ENCODE assay signal across 9 mouse cellular contexts in genomic region chr8:103644106-103644505, GRCm38 (mm10).
DNase-seq lines count a peak whose midpoint lies in the region; ATAC-seq and TF ChIP-seq lines count a peak whose summit lies in the region.
"Had no signal": no experiment of that assay in that cellular context is flagged by ENCODE, and none has a peak within 500 bp of the region (broad histone marks: within the 10 kb centered on the region; RNA-seq: fewer than 3 reads in every experiment).

No protein-coding gene starts in this region.

- H3K27ac ChIP-seq in stomach, postnatal 0 days (replicated peaks): no peak overlapping the region
- H3K27ac ChIP-seq: limb, embryonic 15.5 days had no signal

- H3K4me3 ChIP-seq in stomach, postnatal 0 days (ENCODE audit: low read depth, low read length): no peak overlapping the region
- H3K4me3 ChIP-seq: limb, embryonic 15.5 days had no signal

- no peak for ATAC-seq in stomach, postnatal 0 days (ENCODE audit: low FRiP score, low TSS enrichment)

- H3K4me1 ChIP-seq in stomach, postnatal 0 days (replicated peaks; ENCODE audit: control insufficient read depth, insufficient read depth): no peaks in the 10 kb centered on the region
- H3K4me1 ChIP-seq: limb, embryonic 15.5 days had no signal

- no peaks in the 10 kb centered on the region for H3K9me3 ChIP-seq in stomach, postnatal 0 days (ENCODE audit: control insufficient read depth, low read length)
- H3K9me3 ChIP-seq: limb, embryonic 15.5 days had no signal

- H3K36me3 ChIP-seq in stomach, postnatal 0 days (ENCODE audit: control insufficient read depth, insufficient read depth, low read length): no peaks in the 10 kb centered on the region
- H3K36me3 ChIP-seq: limb, embryonic 15.5 days had no signal

- peak; percentile 8 to 71 for DNase-seq in adrenal gland, adult (ENCODE audit: inconsistent age in 2 of 2, low spot score in 1 of 2)
- no peak for DNase-seq in adrenal gland, postnatal 4 days (ENCODE audit: low spot score in 2 of 2)
- DNase-seq in kidney, postnatal 14 days: peak; percentile 27
- no peak for DNase-seq in kidney, adult 18-20 months
- DNase-seq in layer of hippocampus, adult 9-11 months: peak; percentile 34
- peak; percentile 54 to 68 for DNase-seq in right cerebral cortex, adult 2 months (ENCODE audit: low spot score in 2 of 2)
- DNase-seq in stomach, postnatal 0 days (ENCODE audit: low spot score): no peak
- DNase-seq in thymus, postnatal 0 days (ENCODE audit: low spot score): no peak

- no peak for TF ChIP-seq EP300 in stomach, postnatal 0 days (optimal IDR thresholded peaks at IDR 0.05)

- no peak overlapping the region for H3K9ac ChIP-seq in stomach, postnatal 0 days (ENCODE audit: low read length)
- H3K9ac ChIP-seq: limb, embryonic 15.5 days had no signal

- no peak for TF ChIP-seq CTCF in stomach, postnatal 0 days (IDR thresholded peaks at IDR 0.05; ENCODE audit: low read depth)

- WGBS in stomach, postnatal 0 days: 46% methylated on average over 6 of the region's 6 CpGs

- H3K4me2 ChIP-seq in stomach, postnatal 0 days (replicated peaks; ENCODE audit: low read depth): no peak overlapping the region
- H3K4me2 ChIP-seq: limb, embryonic 15.5 days had no signal

- H3K27me3 ChIP-seq in stomach, postnatal 0 days (ENCODE audit: control insufficient read depth, insufficient read depth, low read length): no peaks in the 10 kb centered on the region
- H3K27me3 ChIP-seq: limb, embryonic 15.5 days had no signal

Comparison
In these comparisons a context has a peak if more than half of its experiments do, and no peak if none do; other contexts are left out.
1. DNase-seq: peak in adrenal gland, adult (2 of 2), kidney, postnatal 14 days (single experiment), layer of hippocampus, adult 9-11 months (single experiment) and right cerebral cortex, adult 2 months (2 of 2); none in adrenal gland, postnatal 4 days (0 of 2), kidney, adult 18-20 months (single experiment), stomach, postnatal 0 days (single experiment) and thymus, postnatal 0 days (single experiment).